Mouse (Mus musculus) kidney, postnatal 0 days (tissue): ENCODE results near the gene Hist1h2br. TPM values are rescaled to one million over a fixed set of nuclear protein-coding genes. Genes with fewer than 3 reads are reported as not detected.
A peak's percentile ranks its signal among the peaks of the same experiment; 100 is the strongest.
"Not testable (repeated sequence)": the region's sequence is repeated elsewhere in the genome, so short reads cannot be mapped to it uniquely, and the experiment has no call there.

Source experiments
- ATAC-seq: fragments of 200-750 bp; cut with Nextera tagmentation; replicated peaks from 2 replicates; pipeline ENCODE4 v1.8.0; 2017; ENCODE audit warnings: low read depth, moderate number of reproducible peaks, moderate TSS enrichment, moderate library complexity; ENCODE audit not compliant: low FRiP score
- DNase-seq: peaks from one replicate; pipeline ENCODE4 v3.0.0-alpha.2; 2016; ENCODE audit warnings: low spot score
- H3K27ac ChIP-seq: fragments of 300-500 bp; sonication (generic); 2 replicates; pipeline ENCODE4 v1.5.1; 2014; ENCODE audit warnings: mild to moderate bottlenecking
- H3K27me3 ChIP-seq: fragments of 300-500 bp; sonication (generic); 2 replicates; pipeline ENCODE4 v1.6.1; 2014; ENCODE audit warnings: low read length, mixed read lengths; ENCODE audit not compliant: insufficient read depth
- H3K36me3 ChIP-seq: fragments of 300-500 bp; sonication (generic); 2 replicates; pipeline ENCODE4 v1.6.1; 2014; ENCODE audit warnings: low read length, mixed read lengths; ENCODE audit not compliant: insufficient read depth
- H3K4me1 ChIP-seq: fragments of 300-500 bp; sonication (generic); replicated peaks from 2 replicates; pipeline ENCODE4 v1.6.1; 2014; ENCODE audit warnings: antibody characterized with exemption, low read length, mixed read lengths; ENCODE audit not compliant: insufficient read depth
- H3K4me2 ChIP-seq: fragments of 300-500 bp; sonication (generic); 2 replicates; pipeline ENCODE4 v1.6.1; 2014; ENCODE audit warnings: mild to moderate bottlenecking, low read length, moderate library complexity, mixed read lengths
- H3K4me3 ChIP-seq: fragments of 300-500 bp; sonication (generic); replicated peaks from 2 replicates; pipeline ENCODE4 v1.5.1; 2014; ENCODE audit warnings: low read depth, low read length
- H3K9ac ChIP-seq: fragments of 300-500 bp; sonication (generic); 2 replicates; pipeline ENCODE4 v1.6.1; 2014; ENCODE audit warnings: low read depth, low read length
- H3K9me3 ChIP-seq: fragments of 300-500 bp; sonication (generic); replicated peaks from 2 replicates; pipeline ENCODE4 v1.6.1; 2016; ENCODE audit warnings: low read length, inconsistent platforms, mixed read lengths
- CTCF ChIP-seq: IDR thresholded peaks from 2 replicates; pipeline ENCODE4 v1.5.1; 2016; ENCODE audit warnings: antibody characterized with exemption, low read depth, mild to moderate bottlenecking, moderate library complexity
- WGBS: fragments of 180-500 bp; shearing (Covaris S2); extraction: QIAGEN DNeasy Blood & Tissue Kit; methylation state at CpG from one replicate; pipeline ENCODE4 v1.1.7; 2014; 5-methylcytosine and 5-hydroxymethylcytosine counted together
- polyA plus RNA-seq: library from polyadenylated mRNA; unstranded; fragments of >200 nt; fragmentation: Nextera tagmentation; extraction: Ambion mirVana; gene quantifications from 2 replicates; pipeline ENCODE4 v1.2.1, GENCODE M21; 2015

Gene Hist1h2br
- polyA plus RNA-seq, result 13.2 TPM in 2 replicates

- peak; percentile 93 for ATAC-seq
- H3K4me1 ChIP-seq, DNase-seq, H3K9ac ChIP-seq, H3K4me3 ChIP-seq, H3K27me3 ChIP-seq, H3K27ac ChIP-seq, H3K36me3 ChIP-seq, H3K4me2 ChIP-seq, H3K9me3 ChIP-seq: not testable (repeated sequence)
- WGBS, result no CpG with 5 or more reads among the region's 24 CpGs
These were observed at the start of gene Hist1h2br, which contains the start of gene Hist1h2ap for GRCm38 (mm10) chr13:21833461-21833860. TSS of gene Hist1h2br (plus strand) at chr13:21833743. TSS of gene Hist1h2ap (minus strand) at chr13:21833507.

- no peaks in the 10 kb centered on the region for H3K27me3 ChIP-seq
- H3K9me3 ChIP-seq, result no peaks in the 10 kb centered on the region
- ATAC-seq, result no peak
- peak overlapping the region; percentile 33 for H3K27ac ChIP-seq
- no peaks in the 10 kb centered on the region for H3K4me1 ChIP-seq
- DNase-seq, result no peak
- H3K4me3 ChIP-seq, result 0 out of 2 replicates have a peak overlapping the region, but pooled peaks have one; percentile 35
- H3K36me3 ChIP-seq, result no peaks in the 10 kb centered on the region
- 0 out of 2 replicates have a peak overlapping the region, but pooled peaks have one; percentile 62 for H3K4me2 ChIP-seq
- TF ChIP-seq CTCF, result no peak
- WGBS, result 33% methylated on average over 6 of the region's 6 CpGs
- H3K9ac ChIP-seq, result 0 out of 2 replicates have a peak overlapping the region, but pooled peaks have one; percentile 10
These were observed 49.2 kb upstream of the Hist1h2br start for GRCm38 (mm10) chr13:21784311-21784710.

GRCm38 (mm10) chr13:21786189-21786898, 47.2 kb upstream of the Hist1h2br start:
- no peaks in the 10 kb centered on the region for H3K36me3 ChIP-seq
- H3K27me3 ChIP-seq, result no peaks in the 10 kb centered on the region
- H3K27ac ChIP-seq, result peak overlapping the region; percentile 80
- WGBS, result 7% methylated on average over 8 of the region's 8 CpGs
- no peaks in the 10 kb centered on the region for H3K9me3 ChIP-seq
- TF ChIP-seq CTCF, result no peak
- H3K9ac ChIP-seq, result peak overlapping the region; percentile 44; the same call in 1 of the 2 replicates
- no peak for ATAC-seq
- peak overlapping the region; percentile 25; the same call in 1 of the 2 replicates for H3K4me3 ChIP-seq
- H3K4me1 ChIP-seq, result no peaks in the 10 kb centered on the region
- DNase-seq, result peak; percentile 38
- H3K4me2 ChIP-seq, result peak overlapping the region; percentile 49

GRCm38 (mm10) chr13:21786899-21787629, 46.5 kb upstream of the Hist1h2br start, which contains the start of the genes Hist1h2an and Hist1h2bp:
TSS of gene Hist1h2an (minus strand) at chr13:21787218.
TSS of gene Hist1h2bp (plus strand) at chr13:21787461.
- peak within 1 kb of the TSS; percentile 80 for H3K27ac ChIP-seq
- under 1% methylated on average over 32 of the region's 63 CpGs for WGBS
- DNase-seq (peak; percentile 98), ATAC-seq (peak; percentile 92)
- not testable (repeated sequence) for H3K4me1 ChIP-seq, H3K27me3 ChIP-seq, H3K9me3 ChIP-seq, H3K36me3 ChIP-seq
- peak within 1 kb of the TSS; percentile 49 for H3K4me2 ChIP-seq
- peak within 1 kb of the TSS; percentile 44; the same call in 1 of the 2 replicates for H3K9ac ChIP-seq
- peak within 1 kb of the TSS; percentile 25; the same call in 1 of the 2 replicates for H3K4me3 ChIP-seq

- Histone ChIP-seq H3K9ac (0 out of 2 replicates have a peak overlapping the region, but pooled peaks have one; percentile 23), H3K4me1 (no peaks in the 10 kb centered on the region), H3K36me3 (no peaks in the 10 kb centered on the region), H3K27ac (0 out of 2 replicates have a peak overlapping the region, but pooled peaks have one; percentile 19), H3K27me3 (no peaks in the 10 kb centered on the region), H3K9me3 (no peaks in the 10 kb centered on the region), H3K4me2 (peak overlapping the region; percentile 49; the same call in 1 of the 2 replicates), H3K4me3 (0 out of 2 replicates have a peak overlapping the region, but pooled peaks have one; percentile 25)
- DNase-seq (no peak), ATAC-seq (no peak)
- WGBS, result 27% methylated on average over 11 of the region's 21 CpGs
- no peak for TF ChIP-seq CTCF
These were observed 45.6 kb upstream of the Hist1h2br start for GRCm38 (mm10) chr13:21787760-21788593.
